Mouse (Mus musculus) embryonic facial prominence, embryonic 15.5 days (tissue): ENCODE results near the gene Hyal1. TPM values are rescaled to one million over a fixed set of nuclear protein-coding genes. Genes with fewer than 3 reads are reported as not detected.

Experiments
- ATAC-seq: fragments of 200-750 bp; cut with Nextera tagmentation; 2 replicates; pipeline ENCODE4 v1.8.0; 2017; ENCODE audit warnings: low read depth, moderate TSS enrichment; ENCODE audit not compliant: insufficient number of reproducible peaks, low FRiP score, low TSS enrichment
- H3K27ac ChIP-seq: fragments of 300-500 bp; sonication (generic); replicated peaks from 2 replicates; pipeline ENCODE4 v1.5.1; 2015; ENCODE audit warnings: mild to moderate bottlenecking, inconsistent platforms
- H3K27me3 ChIP-seq: fragments of 300-500 bp; sonication (generic); 2 replicates; pipeline ENCODE4 v1.6.1; 2015; ENCODE audit warnings: inconsistent platforms
- H3K36me3 ChIP-seq: fragments of 300-500 bp; sonication (generic); 2 replicates; pipeline ENCODE4 v1.6.1; 2015; ENCODE audit warnings: mild to moderate bottlenecking, inconsistent platforms
- H3K4me1 ChIP-seq: fragments of 300-500 bp; sonication (generic); 2 replicates; pipeline ENCODE4 v1.6.1; 2015; ENCODE audit warnings: inconsistent platforms
- H3K4me2 ChIP-seq: fragments of 300-500 bp; sonication (generic); replicated peaks from 2 replicates; pipeline ENCODE4 v1.6.1; 2015; ENCODE audit warnings: mild to moderate bottlenecking, inconsistent platforms
- H3K4me3 ChIP-seq: fragments of 300-500 bp; sonication (generic); replicated peaks from 2 replicates; pipeline ENCODE4 v1.5.1; 2015; ENCODE audit warnings: mild to moderate bottlenecking, inconsistent platforms
- H3K9ac ChIP-seq: fragments of 300-500 bp; sonication (generic); 2 replicates; pipeline ENCODE4 v1.6.1; 2015; ENCODE audit warnings: inconsistent platforms
- H3K9me3 ChIP-seq: fragments of 300-500 bp; sonication (generic); replicated peaks from 2 replicates; pipeline ENCODE4 v1.6.1; 2016; ENCODE audit warnings: inconsistent platforms
- WGBS: fragments of 180-500 bp; shearing (Covaris S2); methylation state at CpG from one replicate; pipeline ENCODE4 v1.1.7; 2015; 5-methylcytosine and 5-hydroxymethylcytosine counted together
- polyA plus RNA-seq: library from polyadenylated mRNA; unstranded; fragments of >200 nt; fragmentation: Nextera tagmentation; extraction: Ambion mirVana; gene quantifications from 2 replicates; pipeline ENCODE4 v1.2.1, GENCODE M21; 2015

Hyal1 gene
- polyA plus RNA-seq, 1 experiment from 2014 or later: 15.7 TPM

GRCm38 (mm10) chr9:107542721-107543120, 34.0 kb upstream of the Hyal1 start:
- ATAC-seq: no peak
- peak overlapping the region; percentile 81 for H3K4me3 ChIP-seq
- H3K4me2 ChIP-seq: peak overlapping the region; percentile 91
- 35% methylated on average over 8 of the region's 8 CpGs for WGBS
- H3K9me3 ChIP-seq: no peaks in the 10 kb centered on the region
- peaks cover 49% of the 10 kb centered on the region for H3K36me3 ChIP-seq
- H3K9ac ChIP-seq: peak overlapping the region; percentile 59
- no peaks in the 10 kb centered on the region for H3K27me3 ChIP-seq
- 0 out of 2 replicates have a peak overlapping the region, but pooled peaks have one; percentile 75 for H3K27ac ChIP-seq
- H3K4me1 ChIP-seq: peaks cover 38% of the 10 kb centered on the region

DNA sequence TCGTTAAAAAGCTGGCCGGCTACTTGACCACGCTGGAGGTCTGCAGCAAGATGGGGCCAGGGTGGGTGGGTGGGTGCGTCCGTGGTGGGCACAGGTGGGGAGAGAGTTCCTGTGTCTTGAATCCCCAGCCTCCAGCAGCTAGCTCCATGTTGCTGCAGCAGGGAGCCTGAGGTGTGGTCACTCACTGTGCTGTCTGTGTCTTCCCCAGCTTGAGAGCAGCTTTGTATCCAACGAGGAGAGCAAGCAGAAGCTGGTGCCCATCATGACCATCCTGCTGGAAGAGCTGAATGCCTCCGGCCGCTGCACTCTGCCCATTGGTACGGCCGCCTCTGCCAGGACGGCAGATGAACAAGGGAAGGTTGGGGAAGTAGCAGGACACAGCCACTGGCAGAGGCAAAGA, 33.4 kb upstream of the Hyal1 start:
- Histone ChIP-seq H3K4me3 (no peak overlapping the region), H3K4me2 (no peak overlapping the region; the same call in 1 of the 2 replicates), H3K9ac (no peak overlapping the region), H3K36me3 (peaks cover 44% of the 10 kb centered on the region), H3K27me3 (no peaks in the 10 kb centered on the region), H3K9me3 (no peaks in the 10 kb centered on the region), H3K4me1 (peaks cover 41% of the 10 kb centered on the region), H3K27ac (no peak overlapping the region)
- no peak for ATAC-seq
- 86% methylated on average over 11 of the region's 11 CpGs for WGBS

- Histone ChIP-seq H3K9me3 (no peaks in the 10 kb centered on the region), H3K36me3 (peaks cover 34% of the 10 kb centered on the region), H3K27me3 (no peaks in the 10 kb centered on the region), H3K4me1 (peaks cover 41% of the 10 kb centered on the region), H3K9ac (no peak overlapping the region), H3K27ac (no peak overlapping the region), H3K4me3 (no peak overlapping the region), H3K4me2 (no peak overlapping the region)
- no peak for ATAC-seq
- 93% methylated on average over 17 of the region's 17 CpGs for whole genome bisulfite sequencing
Measured at GRCm38 (mm10) chr9:107544196-107544700, 32.5 kb upstream of the Hyal1 start.

GRCm38 (mm10) chr9:107544729-107545128, 32.0 kb upstream of the Hyal1 start:
- no peak for ATAC-seq
- Histone ChIP-seq H3K27me3 (no peaks in the 10 kb centered on the region), H3K4me1 (peaks cover 44% of the 10 kb centered on the region), H3K27ac (no peak overlapping the region), H3K4me2 (no peak overlapping the region), H3K9ac (no peak overlapping the region), H3K36me3 (peaks cover 29% of the 10 kb centered on the region), H3K9me3 (no peaks in the 10 kb centered on the region), H3K4me3 (no peak overlapping the region)
- 91% methylated on average over 12 of the region's 12 CpGs for WGBS

- Histone ChIP-seq H3K9me3 (no peaks in the 10 kb centered on the region), H3K4me3 (no peak overlapping the region), H3K9ac (no peak overlapping the region), H3K4me1 (peaks cover 47% of the 10 kb centered on the region), H3K27me3 (no peaks in the 10 kb centered on the region), H3K4me2 (no peak overlapping the region), H3K27ac (no peak overlapping the region), H3K36me3 (peaks cover 25% of the 10 kb centered on the region)
- 81% methylated on average over 10 of the region's 10 CpGs for WGBS
- ATAC-seq: no peak
Measured at GRCm38 (mm10) chr9:107545199-107545598, 31.5 kb upstream of the Hyal1 start.

DNA sequence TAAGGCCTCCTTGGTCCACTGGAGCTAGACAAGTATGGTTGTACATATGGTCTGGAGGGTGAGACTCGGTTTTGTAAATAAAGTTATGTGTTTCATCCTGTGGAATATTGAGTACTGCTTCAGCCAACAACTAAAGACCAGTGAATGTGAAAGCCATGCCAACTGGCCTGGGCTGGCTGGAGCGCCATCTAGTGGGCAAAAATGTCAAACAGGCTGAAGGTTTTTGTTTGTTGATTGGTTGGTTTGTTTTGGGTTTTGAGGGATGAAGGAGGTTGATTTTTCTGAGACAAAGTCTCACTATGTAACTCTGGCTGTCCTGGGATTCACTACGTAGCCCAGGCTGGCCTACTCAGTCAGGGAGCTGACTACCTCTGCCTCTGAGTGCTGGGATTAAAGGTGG, 31.1 kb upstream of the Hyal1 start:
- Histone ChIP-seq H3K9me3 (no peaks in the 10 kb centered on the region), H3K9ac (no peak overlapping the region), H3K27ac (no peak overlapping the region), H3K4me3 (no peak overlapping the region), H3K27me3 (no peaks in the 10 kb centered on the region), H3K36me3 (peaks cover 22% of the 10 kb centered on the region), H3K4me2 (no peak overlapping the region), H3K4me1 (peaks cover 49% of the 10 kb centered on the region)
- ATAC-seq: no peak
- 11% methylated on average over 3 of the region's 3 CpGs for WGBS

DNA sequence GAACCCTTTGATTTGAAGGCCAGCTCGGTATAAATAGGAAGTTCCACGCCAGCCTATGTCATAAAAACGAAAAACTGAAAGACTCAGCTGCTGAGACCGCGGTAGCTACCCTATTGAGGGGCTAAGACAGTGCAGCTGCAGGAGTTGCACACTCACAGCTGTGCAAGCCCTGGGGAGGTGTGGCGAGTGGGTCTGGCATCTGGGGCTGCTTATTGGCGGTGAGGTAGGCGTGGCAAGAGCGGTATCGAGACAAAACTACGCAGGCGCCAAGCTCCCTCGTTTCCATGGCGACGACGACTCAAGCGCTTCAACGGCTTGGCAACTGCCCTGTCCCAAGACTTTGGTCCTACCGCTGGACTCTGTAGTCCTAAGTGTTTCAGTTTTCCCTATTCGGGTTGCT, 29.7 kb upstream of the Hyal1 start, which contains the start of gene Zmynd10:
Zmynd10 (plus strand) TSS at position 273 of the 400 bp plus-strand sequence.
- 2% methylated on average over 20 of the region's 20 CpGs for WGBS
- H3K4me1 ChIP-seq: peaks cover 54% of the 10 kb centered on the region
- H3K27ac ChIP-seq: 0 out of 2 replicates have a peak within 1 kb of the TSS, but pooled peaks have one; percentile 23
- H3K27me3 ChIP-seq: no peaks in the 10 kb centered on the region
- no peak within 1 kb of the TSS for H3K9ac ChIP-seq
- peak; percentile 52; the same call in 1 of the 2 replicates for ATAC-seq
- H3K36me3 ChIP-seq: peaks cover 22% of the 10 kb centered on the region
- H3K4me2 ChIP-seq: peak within 1 kb of the TSS; percentile 41
- H3K4me3 ChIP-seq: peak within 1 kb of the TSS; percentile 18
- no peaks in the 10 kb centered on the region for H3K9me3 ChIP-seq

GRCm38 (mm10) chr9:107547957-107548356, 28.8 kb upstream of the Hyal1 start:
- no peak for ATAC-seq
- WGBS: 79% methylated on average over 5 of the region's 5 CpGs
- no peak overlapping the region for H3K4me2 ChIP-seq
- H3K9ac ChIP-seq: no peak overlapping the region
- H3K9me3 ChIP-seq: no peaks in the 10 kb centered on the region
- H3K4me1 ChIP-seq: peaks cover 56% of the 10 kb centered on the region
- no peak overlapping the region for H3K4me3 ChIP-seq
- no peaks in the 10 kb centered on the region for H3K27me3 ChIP-seq
- H3K27ac ChIP-seq: no peak overlapping the region
- H3K36me3 ChIP-seq: peaks cover 22% of the 10 kb centered on the region

DNA sequence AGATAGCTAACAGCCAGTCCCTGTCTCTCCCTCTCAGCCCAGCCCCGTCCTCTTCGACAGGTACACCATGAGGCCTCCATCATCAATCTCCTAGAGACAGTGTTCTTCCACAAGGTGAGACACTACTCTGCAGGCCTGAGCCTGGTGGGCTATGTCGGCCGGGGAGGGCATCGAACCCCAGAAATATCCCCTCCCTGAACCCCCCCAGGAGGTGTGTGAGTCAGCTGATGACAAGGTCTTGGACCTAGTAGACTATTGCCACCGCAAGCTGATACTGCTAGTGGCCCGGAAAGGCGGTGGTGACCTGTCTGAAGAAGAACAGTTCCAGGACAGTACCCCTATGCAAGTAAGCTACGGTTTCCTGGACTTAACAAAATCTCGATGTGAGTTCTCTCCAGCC, 27.9 kb upstream of the Hyal1 start:
- 89% methylated on average over 10 of the region's 10 CpGs for WGBS
- Histone ChIP-seq H3K4me2 (no peak overlapping the region), H3K9me3 (no peaks in the 10 kb centered on the region), H3K27ac (no peak overlapping the region), H3K36me3 (peaks cover 17% of the 10 kb centered on the region), H3K4me3 (no peak overlapping the region), H3K9ac (no peak overlapping the region), H3K4me1 (peaks cover 62% of the 10 kb centered on the region), H3K27me3 (no peaks in the 10 kb centered on the region)
- ATAC-seq: no peak

DNA sequence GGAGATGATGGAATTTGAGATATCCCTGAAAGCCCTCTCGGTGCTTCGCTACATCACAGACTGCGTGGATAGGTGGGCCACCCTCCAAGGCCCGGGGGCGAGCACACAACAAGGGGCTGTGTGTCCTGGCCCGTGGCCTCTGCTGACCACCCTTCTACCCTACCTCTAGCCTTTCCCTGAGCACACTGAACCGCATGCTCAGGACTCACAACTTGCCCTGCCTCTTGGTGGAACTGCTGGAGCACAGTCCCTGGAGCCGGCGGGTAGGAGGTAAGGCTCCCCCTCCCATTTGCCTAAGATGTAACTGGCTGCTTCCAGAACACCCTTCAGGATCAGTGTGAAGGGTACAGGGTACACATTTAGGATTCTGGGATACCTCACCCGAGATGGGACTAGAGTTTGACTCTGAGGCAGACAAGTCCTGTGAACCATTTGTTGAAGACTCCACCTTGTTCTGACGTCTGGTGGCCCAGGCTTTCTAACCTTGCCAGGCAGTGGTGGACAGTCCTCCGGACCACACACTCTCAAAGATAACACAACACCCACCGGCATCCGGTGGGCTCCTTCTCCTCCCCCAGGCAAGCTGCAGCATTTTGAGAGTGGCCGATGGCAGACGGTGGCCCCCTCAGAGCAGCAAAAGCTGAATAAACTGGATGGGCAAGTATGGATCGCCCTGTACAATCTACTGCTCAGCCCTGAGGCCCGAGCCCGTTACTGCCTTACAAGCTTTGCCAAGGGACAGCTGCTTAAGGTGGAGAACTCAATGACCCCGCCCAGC, 27.2 kb upstream of the Hyal1 start:
- no peak overlapping the region for H3K4me2 ChIP-seq
- H3K9ac ChIP-seq: no peak overlapping the region; the same call in 1 of the 2 replicates
- H3K9me3 ChIP-seq: no peaks in the 10 kb centered on the region
- WGBS: 77% methylated on average over 20 of the region's 20 CpGs
- H3K4me3 ChIP-seq: no peak overlapping the region
- no peak for ATAC-seq
- no peaks in the 10 kb centered on the region for H3K27me3 ChIP-seq
- no peak overlapping the region for H3K27ac ChIP-seq
- peaks cover 11% of the 10 kb centered on the region for H3K36me3 ChIP-seq
- H3K4me1 ChIP-seq: peaks cover 65% of the 10 kb centered on the region

- peaks cover 69% of the 10 kb centered on the region for H3K4me1 ChIP-seq
- no peak for ATAC-seq
- WGBS: 36% methylated on average over 23 of the region's 23 CpGs
- H3K4me2 ChIP-seq: peak overlapping the region; percentile 92
- 0 out of 2 replicates have a peak overlapping the region, but pooled peaks have one; percentile 59 for H3K9ac ChIP-seq
- no peaks in the 10 kb centered on the region for H3K36me3 ChIP-seq
- H3K27ac ChIP-seq: peak overlapping the region; percentile 85
- peak overlapping the region; percentile 51 for H3K4me3 ChIP-seq
- no peaks in the 10 kb centered on the region for H3K9me3 ChIP-seq
- no peaks in the 10 kb centered on the region for H3K27me3 ChIP-seq
Measured at GRCm38 (mm10) chr9:107550491-107551116, 26.1 kb upstream of the Hyal1 start.
